Mouse (Mus musculus): ENCODE data around the gene Pgc. TPM values are rescaled to one million over a fixed set of nuclear protein-coding genes. Genes with fewer than 3 reads are reported as not detected.

The Pgc gene
- polyA plus RNA-seq, 1 experiment = not detected

GRCm38 (mm10) chr17:47766407-47767043, 39.9 kb downstream of the Pgc start:
- H3K4me2 ChIP-seq (ENCODE audit: low read depth) = no peak overlapping the region
- no peak overlapping the region for H3K4me3 ChIP-seq
- H3K27me3 ChIP-seq (ENCODE audit: control insufficient read depth, insufficient read depth, insufficient read length) = no peaks in the 10 kb centered on the region
- H3K36me3 ChIP-seq (ENCODE audit: control insufficient read depth, insufficient read depth) = no peaks in the 10 kb centered on the region
- H3ac ChIP-seq (ENCODE audit: control insufficient read depth, insufficient read length) = no peak overlapping the region
- no peaks in the 10 kb centered on the region for H3K79me2 ChIP-seq (ENCODE audit: control insufficient read depth, insufficient read depth)
- TF ChIP-seq REST (IDR thresholded peaks at IDR 0.05; ENCODE audit: insufficient read depth, insufficient read length) = no peak

GRCm38 (mm10) chr17:47767081-47767455, 40.4 kb downstream of the Pgc start:
- H3ac ChIP-seq (ENCODE audit: control insufficient read depth, insufficient read length) = no peak overlapping the region
- no peak for TF ChIP-seq POLR2A (IDR thresholded peaks at IDR 0.05; ENCODE audit: insufficient read length, low read depth)
- TF ChIP-seq USF1 (IDR thresholded peaks at IDR 0.05; ENCODE audit: low read depth) = no peak
- TF ChIP-seq MAX (IDR thresholded peaks at IDR 0.05; ENCODE audit: low read depth) = no peak
- no peak for TF ChIP-seq MYOG (IDR thresholded peaks at IDR 0.05; ENCODE audit: control insufficient read depth in 1 of 3, insufficient read depth in 1 of 3, insufficient read length in 2 of 3, low read depth in 2 of 3)
- TF ChIP-seq CEBPB (IDR thresholded peaks at IDR 0.05; ENCODE audit: insufficient read depth, poor library complexity, severe bottlenecking) = no peak
- TF ChIP-seq REST (IDR thresholded peaks at IDR 0.05; ENCODE audit: insufficient read depth, insufficient read length) = no peak

GRCm38 (mm10) chr17:47767456-47768141, 41.0 kb downstream of the Pgc start:
- Histone ChIP-seq H3K36me3 (ENCODE audit: control insufficient read depth, insufficient read depth) (no peaks in the 10 kb centered on the region), H3K79me2 (ENCODE audit: control insufficient read depth, insufficient read depth) (no peaks in the 10 kb centered on the region), H3ac (ENCODE audit: control insufficient read depth, insufficient read length) (no peak overlapping the region), H3K4me2 (ENCODE audit: low read depth) (peak overlapping the region; percentile 18), H3K4me3 (no peak overlapping the region), H3K27me3 (ENCODE audit: control insufficient read depth, insufficient read depth, insufficient read length) (no peaks in the 10 kb centered on the region)
- TF ChIP-seq TCF3 (IDR thresholded peaks at IDR 0.05; ENCODE audit: insufficient read length, low read depth) (no peak), MYOG (IDR thresholded peaks at IDR 0.05; ENCODE audit: control insufficient read depth in 1 of 3, insufficient read depth in 1 of 3, insufficient read length in 2 of 3, low read depth in 2 of 3) (no peak), MYOD1 (IDR thresholded peaks at IDR 0.05; ENCODE audit: control insufficient read depth in 1 of 3, insufficient read length in 2 of 3, low read depth in 2 of 3) (no peak), USF1 (IDR thresholded peaks at IDR 0.05; ENCODE audit: low read depth) (no peak), MAX (IDR thresholded peaks at IDR 0.05; ENCODE audit: low read depth) (no peak), CEBPB (IDR thresholded peaks at IDR 0.05; ENCODE audit: insufficient read depth, poor library complexity, severe bottlenecking) (no peak), SRF (IDR thresholded peaks at IDR 0.05; ENCODE audit: control insufficient read depth, insufficient read length, low read depth) (no peak), TCF12 (IDR thresholded peaks at IDR 0.05; ENCODE audit: insufficient read depth, poor library complexity, severe bottlenecking) (no peak), POLR2A (IDR thresholded peaks at IDR 0.05; ENCODE audit: insufficient read length, low read depth) (no peak), E2F4 (IDR thresholded peaks at IDR 0.05; ENCODE audit: insufficient read depth) (no peak), POLR2AphosphoS2 (IDR thresholded peaks at IDR 0.05; ENCODE audit: insufficient read length, low read depth) (no peak), REST (IDR thresholded peaks at IDR 0.05; ENCODE audit: insufficient read depth, insufficient read length) (no peak)

More at GRCm38 (mm10) chr17:47767081-47767455, 40.4 kb downstream of the Pgc start:
- Histone ChIP-seq H3K27me3 (ENCODE audit: control insufficient read depth, insufficient read depth, insufficient read length) (no peaks in the 10 kb centered on the region), H3K4me3 (no peak overlapping the region), H3K4me2 (ENCODE audit: low read depth) (no peak overlapping the region), H3K79me2 (ENCODE audit: control insufficient read depth, insufficient read depth) (no peaks in the 10 kb centered on the region), H3K36me3 (ENCODE audit: control insufficient read depth, insufficient read depth) (no peaks in the 10 kb centered on the region)

GRCm38 (mm10) chr17:47768707-47769276, 42.1 kb downstream of the Pgc start:
- peak overlapping the region; percentile 48 for H3K4me2 ChIP-seq (ENCODE audit: low read depth)
- TF ChIP-seq SRF (IDR thresholded peaks at IDR 0.05; ENCODE audit: control insufficient read depth, insufficient read length, low read depth) (no peak), E2F4 (IDR thresholded peaks at IDR 0.05; ENCODE audit: insufficient read depth) (no peak), TCF12 (IDR thresholded peaks at IDR 0.05; ENCODE audit: insufficient read depth, poor library complexity, severe bottlenecking) (peak; percentile 30), MYOG (IDR thresholded peaks at IDR 0.05; ENCODE audit: control insufficient read depth in 1 of 3, insufficient read depth in 1 of 3, insufficient read length in 2 of 3, low read depth in 2 of 3) (peak; percentile 26 to 87 (median 33)), CEBPB (IDR thresholded peaks at IDR 0.05; ENCODE audit: insufficient read depth, poor library complexity, severe bottlenecking) (no peak), POLR2A (IDR thresholded peaks at IDR 0.05; ENCODE audit: insufficient read length, low read depth) (no peak), MYOD1 (IDR thresholded peaks at IDR 0.05; ENCODE audit: control insufficient read depth in 1 of 3, insufficient read length in 2 of 3, low read depth in 2 of 3) (peak; percentile 56 to 93 (median 70)), TCF3 (IDR thresholded peaks at IDR 0.05; ENCODE audit: insufficient read length, low read depth) (peak; percentile 59)

More at GRCm38 (mm10) chr17:47768707-47769276, 42.1 kb downstream of the Pgc start:
- Histone ChIP-seq H3K79me2 (ENCODE audit: control insufficient read depth, insufficient read depth) (no peaks in the 10 kb centered on the region), H3K4me3 (no peak overlapping the region), H3ac (ENCODE audit: control insufficient read depth, insufficient read length) (no peak overlapping the region), H3K27me3 (ENCODE audit: control insufficient read depth, insufficient read depth, insufficient read length) (no peaks in the 10 kb centered on the region), H3K36me3 (ENCODE audit: control insufficient read depth, insufficient read depth) (no peaks in the 10 kb centered on the region)
